9 mouse cellular contexts compared by ENCODE assay signal in the genomic region with DNA sequence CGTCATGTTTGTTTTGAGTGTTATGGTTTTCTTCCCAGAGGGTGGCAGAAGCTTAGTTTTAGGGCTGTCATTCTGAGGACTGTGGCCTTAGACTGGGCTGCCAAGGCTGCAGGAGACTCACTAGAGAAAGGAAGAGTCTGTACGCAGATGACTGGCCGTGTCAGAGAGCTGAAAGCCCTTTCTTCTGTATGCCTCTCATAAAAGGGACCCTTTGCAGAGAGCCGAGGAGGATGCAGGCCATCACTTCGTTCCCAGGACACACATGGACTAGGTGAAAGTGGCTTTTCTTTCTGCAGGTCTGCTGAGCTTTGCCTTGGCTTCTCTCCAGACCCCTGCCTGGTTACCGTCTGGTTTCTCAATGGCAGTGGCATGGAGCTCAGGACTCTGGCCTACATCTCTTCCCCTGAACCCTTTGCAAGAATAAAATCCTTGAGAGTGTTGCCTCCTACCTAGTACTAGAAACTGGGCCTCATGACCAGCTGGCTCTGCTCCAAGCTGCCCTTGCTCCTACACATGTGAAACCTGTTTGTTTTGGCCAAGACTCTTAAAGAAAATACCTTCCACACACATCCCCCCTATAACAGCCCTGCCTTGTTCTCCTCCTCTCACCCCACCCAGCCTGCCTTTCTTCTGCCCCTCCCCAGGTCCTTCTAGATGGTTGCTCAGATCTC. TPM values are rescaled to one million over a fixed set of nuclear protein-coding genes. Genes with fewer than 3 reads are reported as not detected.
DNase-seq lines count a peak whose midpoint lies in the region; ATAC-seq and TF ChIP-seq lines count a peak whose summit lies in the region.
"Had no signal": no experiment of that assay in that cellular context is flagged by ENCODE, and none has a peak within 500 bp of the region (broad histone marks: within the 10 kb centered on the region; RNA-seq: fewer than 3 reads in every experiment).

No protein-coding gene starts in this region.

- no peak overlapping the region for H3K4me2 ChIP-seq in forebrain, postnatal 0 days (ENCODE audit: low read depth)
- H3K4me2 ChIP-seq in kidney, embryonic 15.5 days: no peak overlapping the region

- ATAC-seq in forebrain, postnatal 0 days: no peak
- 0 out of 2 replicates have a peak, but pooled peaks have one; percentile 66 for ATAC-seq in kidney, embryonic 15.5 days (replicated peaks; ENCODE audit: low FRiP score)
- ATAC-seq in inflammation-experienced regulatory T-cells, adult 6 months: no peak

- H3K27me3 ChIP-seq in forebrain, postnatal 0 days (ENCODE audit: insufficient read depth, low read length): no peaks in the 10 kb centered on the region
- no peaks in the 10 kb centered on the region for H3K27me3 ChIP-seq in kidney, embryonic 15.5 days

- TF ChIP-seq CTCF in forebrain, postnatal 0 days (IDR thresholded peaks at IDR 0.05; ENCODE audit: low read depth): no peak

- no peaks in the 10 kb centered on the region for H3K36me3 ChIP-seq in forebrain, postnatal 0 days (ENCODE audit: insufficient read depth)
- H3K36me3 ChIP-seq in kidney, embryonic 15.5 days: no peaks in the 10 kb centered on the region

- intact Hi-C loops in gastrocnemius, postnatal 36 days (cut with DNase I): no loop called here

- H3K27ac ChIP-seq in forebrain, postnatal 0 days (ENCODE audit: low read depth, low read length): peak overlapping the region; percentile 24
- peak overlapping the region; percentile 78 for H3K27ac ChIP-seq in kidney, embryonic 15.5 days
- H3K27ac ChIP-seq: macrophage had no signal

- no peaks in the 10 kb centered on the region for H3K9me3 ChIP-seq in forebrain, postnatal 0 days (ENCODE audit: low read length)
- no peaks in the 10 kb centered on the region for H3K9me3 ChIP-seq in kidney, embryonic 15.5 days (replicated peaks)

- peak; percentile 33 for DNase-seq in gastrocnemius, postnatal 10 days
- DNase-seq in gastrocnemius, postnatal 36 days: no peak
- DNase-seq in adrenal gland, postnatal 14 days: peak; percentile 77
- DNase-seq in forebrain, postnatal 0 days: peak; percentile 35
- DNase-seq in lung, postnatal 36 days: peak; percentile 91
- no peak for DNase-seq in right cerebral cortex, adult 18-20 months

- no peak overlapping the region for H3K9ac ChIP-seq in forebrain, postnatal 0 days
- no peak overlapping the region for H3K9ac ChIP-seq in kidney, embryonic 15.5 days

- H3K4me3 ChIP-seq in forebrain, postnatal 0 days (ENCODE audit: low read depth, low read length): no peak overlapping the region
- no peak overlapping the region for H3K4me3 ChIP-seq in kidney, embryonic 15.5 days (replicated peaks)

- WGBS in forebrain, postnatal 0 days: 11% methylated on average over 6 of the region's 6 CpGs
- WGBS in kidney, embryonic 15.5 days: 35% methylated on average over 6 of the region's 6 CpGs

- H3K4me1 ChIP-seq in forebrain, postnatal 0 days (ENCODE audit: insufficient read depth): 0 out of 2 replicates have a peak, but pooled peaks cover 5% of the 10 kb centered on the region
- peaks cover 32% of the 10 kb centered on the region for H3K4me1 ChIP-seq in kidney, embryonic 15.5 days

RNA-seq across cellular contexts. Expression of a gene that starts 36.0 kb away (rescaled TPM):
- 10 to 100 TPM; 19.9 to 23.3 TPM for total RNA-seq in gastrocnemius, postnatal 10 days (2021)
- total RNA-seq in gastrocnemius, postnatal 36 days (2021): 10 to 100 TPM; 14.8 to 16.0 TPM
- 26.2 and 28.4 TPM in 2 replicates for total RNA-seq in adrenal gland, postnatal 14 days (2021)
- total RNA-seq in forebrain, postnatal 0 days (2014; rRNA removed): 22.9 and 23.9 TPM in 2 replicates
- polyA plus RNA-seq in forebrain, postnatal 0 days (2015; fragmentation: Nextera tagmentation; extraction: Ambion mirVana): 53.1 and 60.6 TPM in 2 replicates
- polyA plus RNA-seq in kidney, embryonic 15.5 days (2015; fragmentation: Nextera tagmentation; extraction: Ambion mirVana): 65.1 and 75.7 TPM in 2 replicates
- polyA plus RNA-seq in inflammation-experienced regulatory T-cells, adult 6 months (2017; shearing (Covaris generic)): 10 to 100 TPM; 39.7 to 54.3 (median 42.1) TPM

RNA-seq across cellular contexts. Expression of a gene that starts 36.6 kb away (rescaled TPM):
- total RNA-seq in gastrocnemius, postnatal 10 days (2021): 10 to 100 TPM; 22.6 to 27.6 TPM
- total RNA-seq in gastrocnemius, postnatal 36 days (2021): 10 to 100 TPM in 1 of 2 experiments, 1 to 10 TPM in 1; 7.8 to 13.0 TPM
- total RNA-seq in adrenal gland, postnatal 14 days (2021): 25.7 and 31.8 TPM in 2 replicates
- total RNA-seq in forebrain, postnatal 0 days (2014; rRNA removed): 45.0 and 67.4 TPM in 2 replicates
- polyA plus RNA-seq in forebrain, postnatal 0 days (2015; fragmentation: Nextera tagmentation; extraction: Ambion mirVana): 16.8 and 21.1 TPM in 2 replicates
- 12.4 and 14.4 TPM in 2 replicates for polyA plus RNA-seq in kidney, embryonic 15.5 days (2015; fragmentation: Nextera tagmentation; extraction: Ambion mirVana)
- polyA plus RNA-seq in inflammation-experienced regulatory T-cells, adult 6 months (2017; shearing (Covaris generic)): 1 to 10 TPM; 1.9 to 5.0 (median 3.8) TPM

Comparison
In these comparisons a context has a peak if more than half of its experiments do, and no peak if none do; other contexts are left out.
1. DNase-seq: peak in gastrocnemius, postnatal 10 days (single experiment), adrenal gland, postnatal 14 days (single experiment), forebrain, postnatal 0 days (single experiment) and lung, postnatal 36 days (single experiment); none in gastrocnemius, postnatal 36 days (0 of 2) and right cerebral cortex, adult 18-20 months (single experiment).